Mouse (Mus musculus): ENCODE measurements at regions not wholly inside any gene's neighbourhood (a gene's known extent, or its start where the extent isn't known, plus 50 kb on each side); places are given as distances from the start of the nearest gene placed in this dataset.

DNA sequence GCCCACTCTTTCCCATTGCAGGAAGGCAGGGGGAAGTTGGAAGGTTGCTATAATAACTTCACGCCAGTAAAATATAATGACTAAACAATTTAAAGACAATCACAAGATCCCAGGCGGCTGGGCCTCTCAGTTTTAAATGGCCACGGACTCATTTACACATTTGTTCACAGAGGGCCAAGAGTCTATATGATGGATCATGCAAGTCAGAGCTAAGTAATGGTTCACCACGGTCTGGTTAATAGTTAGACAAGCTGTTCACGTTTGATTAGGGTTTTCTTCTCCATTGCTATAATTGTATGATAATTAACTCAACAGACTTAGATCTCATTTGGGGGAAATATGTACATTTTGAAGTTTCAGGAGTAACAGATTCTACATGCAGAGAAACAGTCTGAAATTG is 170.0 kb downstream of the Ppargc1a start:
- Histone ChIP-seq H3K4me1 (ENCODE audit: insufficient read depth, low read length) (peaks cover 4% of the 10 kb centered on the region; the same call in 1 of the 2 replicates), H3K9me3 (ENCODE audit: low read length) (no peaks in the 10 kb centered on the region), H3K27me3 (ENCODE audit: insufficient read depth, low read length) (no peaks in the 10 kb centered on the region), H3K4me2 (replicated peaks; ENCODE audit: low read depth, low read length) (no peak overlapping the region), H3K36me3 (ENCODE audit: insufficient read depth, low read length) (no peaks in the 10 kb centered on the region), H3K27ac (ENCODE audit: low read length) (peak overlapping the region; percentile 78), H3K9ac (replicated peaks; ENCODE audit: low read length) (no peak overlapping the region), H3K4me3 (ENCODE audit: low read length) (no peak overlapping the region)
- peak; percentile 86 for ATAC-seq (ENCODE audit: low FRiP score, low TSS enrichment)
- 59% methylated on average over 5 of the region's 5 CpGs for WGBS

DNA sequence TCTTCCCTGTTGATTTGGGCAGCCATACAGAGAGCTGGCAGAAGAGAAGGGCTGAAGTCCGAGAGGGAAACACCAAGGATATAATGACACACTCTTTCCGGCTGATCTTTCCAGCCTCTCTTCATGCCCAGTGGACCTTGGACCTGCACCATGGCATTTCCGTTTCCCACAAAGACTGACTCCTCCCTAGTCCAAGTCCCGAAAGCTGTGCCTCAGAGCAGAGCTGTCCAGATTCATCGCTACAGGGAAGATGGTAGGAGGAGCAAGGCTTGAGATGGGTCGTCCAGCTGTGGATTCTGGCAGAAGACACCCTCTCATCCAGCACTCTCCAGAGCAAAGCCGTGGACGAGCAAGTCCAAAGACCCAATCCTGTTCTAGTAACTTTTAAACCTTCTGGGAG is 176.2 kb downstream of the Ppargc1a start:
- WGBS, result 79% methylated on average over 8 of the region's 8 CpGs
- Histone ChIP-seq H3K27me3 (ENCODE audit: insufficient read depth, low read length) (no peaks in the 10 kb centered on the region), H3K27ac (ENCODE audit: low read length) (no peak overlapping the region), H3K9me3 (ENCODE audit: low read length) (no peaks in the 10 kb centered on the region), H3K36me3 (ENCODE audit: insufficient read depth, low read length) (no peaks in the 10 kb centered on the region), H3K4me3 (ENCODE audit: low read length) (no peak overlapping the region), H3K9ac (replicated peaks; ENCODE audit: low read length) (no peak overlapping the region), H3K4me2 (replicated peaks; ENCODE audit: low read depth, low read length) (no peak overlapping the region), H3K4me1 (ENCODE audit: insufficient read depth, low read length) (no peaks in the 10 kb centered on the region)
- ATAC-seq (ENCODE audit: low FRiP score, low TSS enrichment), result peak; percentile 61

DNA sequence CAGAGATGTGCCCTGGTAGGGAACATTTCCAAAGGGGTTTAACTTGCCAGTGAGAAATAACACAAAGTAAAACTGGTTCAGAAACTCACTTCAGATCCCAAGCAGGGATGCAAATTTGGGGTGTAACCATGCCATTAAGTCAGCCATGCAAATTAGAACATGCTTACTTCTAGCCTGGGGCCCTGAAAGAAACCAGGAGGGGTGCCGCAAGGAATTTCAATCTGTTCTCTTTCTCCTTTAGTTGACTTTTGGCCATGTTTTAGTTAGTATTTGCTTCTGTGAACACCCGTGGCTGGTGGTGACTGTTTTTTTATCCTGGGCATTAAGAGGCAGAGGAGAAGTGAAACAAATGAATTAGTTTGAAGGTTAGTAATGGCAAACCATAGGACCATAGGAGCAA is 179.8 kb downstream of the Ppargc1a start:
- H3K36me3 ChIP-seq (ENCODE audit: insufficient read depth, low read length), result no peaks in the 10 kb centered on the region
- no peaks in the 10 kb centered on the region for H3K4me1 ChIP-seq (ENCODE audit: insufficient read depth, low read length)
- H3K4me3 ChIP-seq (ENCODE audit: low read length), result no peak overlapping the region
- WGBS, result 51% methylated on average over 2 of the region's 2 CpGs
- no peak overlapping the region for H3K4me2 ChIP-seq (replicated peaks; ENCODE audit: low read depth, low read length)
- no peaks in the 10 kb centered on the region for H3K9me3 ChIP-seq (ENCODE audit: low read length)
- no peaks in the 10 kb centered on the region for H3K27me3 ChIP-seq (ENCODE audit: insufficient read depth, low read length)
- no peak overlapping the region for H3K9ac ChIP-seq (replicated peaks; ENCODE audit: low read length)
- no peak for ATAC-seq (ENCODE audit: low FRiP score, low TSS enrichment)
- H3K27ac ChIP-seq (ENCODE audit: low read length), result no peak overlapping the region

DNA sequence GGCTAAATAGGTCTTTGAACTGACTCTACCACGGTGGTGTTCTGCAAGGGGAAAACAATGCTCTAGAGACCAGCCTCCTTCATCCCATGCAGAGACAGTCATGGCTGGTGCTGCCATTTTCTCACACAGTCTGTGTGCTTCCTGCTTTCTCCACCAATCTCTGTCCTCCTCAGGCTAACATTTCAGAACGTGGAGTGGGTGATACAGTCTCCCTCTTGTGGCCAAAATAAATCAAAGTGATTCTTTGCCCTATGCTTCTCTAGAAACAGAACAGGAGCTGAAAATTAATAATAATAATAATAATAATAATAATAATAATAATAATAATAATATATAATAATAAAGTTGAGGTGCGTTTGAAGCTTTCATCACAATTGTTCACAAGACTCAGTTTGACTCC is 181.1 kb downstream of the Ppargc1a start:
- ATAC-seq (ENCODE audit: low FRiP score, low TSS enrichment), result no peak
- Histone ChIP-seq H3K36me3 (ENCODE audit: insufficient read depth, low read length) (no peaks in the 10 kb centered on the region), H3K9ac (replicated peaks; ENCODE audit: low read length) (no peak overlapping the region), H3K27me3 (ENCODE audit: insufficient read depth, low read length) (no peaks in the 10 kb centered on the region), H3K4me3 (ENCODE audit: low read length) (no peak overlapping the region), H3K27ac (ENCODE audit: low read length) (no peak overlapping the region), H3K4me2 (replicated peaks; ENCODE audit: low read depth, low read length) (no peak overlapping the region), H3K4me1 (ENCODE audit: insufficient read depth, low read length) (no peaks in the 10 kb centered on the region), H3K9me3 (ENCODE audit: low read length) (no peaks in the 10 kb centered on the region)
- WGBS, result 81% methylated on average over 3 of the region's 3 CpGs

DNA sequence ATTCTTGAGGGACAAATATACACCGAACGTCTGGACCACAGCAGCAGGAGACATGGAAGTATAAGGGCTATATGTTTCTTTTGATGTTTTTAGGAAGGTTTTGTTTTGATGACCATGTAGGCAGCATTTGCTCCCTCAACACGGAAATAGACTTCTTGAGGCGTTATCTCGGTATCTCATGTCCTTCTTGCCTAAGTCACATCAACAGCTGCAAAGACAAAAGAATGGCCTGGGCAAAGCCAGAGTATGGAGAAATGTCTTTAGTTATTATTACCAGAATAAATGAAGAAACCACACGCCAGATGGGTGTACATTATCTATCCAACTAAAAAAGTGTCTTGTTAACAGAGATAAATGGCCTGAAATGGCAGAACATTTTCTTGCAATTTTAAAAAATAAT is 183.2 kb downstream of the Ppargc1a start:
- H3K4me1 ChIP-seq (ENCODE audit: insufficient read depth, low read length), result no peaks in the 10 kb centered on the region
- no peaks in the 10 kb centered on the region for H3K9me3 ChIP-seq (ENCODE audit: low read length)
- no peak overlapping the region for H3K27ac ChIP-seq (ENCODE audit: low read length)
- no peak overlapping the region for H3K4me3 ChIP-seq (ENCODE audit: low read length)
- H3K4me2 ChIP-seq (replicated peaks; ENCODE audit: low read depth, low read length), result no peak overlapping the region
- H3K9ac ChIP-seq (replicated peaks; ENCODE audit: low read length), result no peak overlapping the region
- no peaks in the 10 kb centered on the region for H3K27me3 ChIP-seq (ENCODE audit: insufficient read depth, low read length)
- ATAC-seq (ENCODE audit: low FRiP score, low TSS enrichment), result no peak
- no peaks in the 10 kb centered on the region for H3K36me3 ChIP-seq (ENCODE audit: insufficient read depth, low read length)
- WGBS, result 86% methylated on average over 6 of the region's 6 CpGs

DNA sequence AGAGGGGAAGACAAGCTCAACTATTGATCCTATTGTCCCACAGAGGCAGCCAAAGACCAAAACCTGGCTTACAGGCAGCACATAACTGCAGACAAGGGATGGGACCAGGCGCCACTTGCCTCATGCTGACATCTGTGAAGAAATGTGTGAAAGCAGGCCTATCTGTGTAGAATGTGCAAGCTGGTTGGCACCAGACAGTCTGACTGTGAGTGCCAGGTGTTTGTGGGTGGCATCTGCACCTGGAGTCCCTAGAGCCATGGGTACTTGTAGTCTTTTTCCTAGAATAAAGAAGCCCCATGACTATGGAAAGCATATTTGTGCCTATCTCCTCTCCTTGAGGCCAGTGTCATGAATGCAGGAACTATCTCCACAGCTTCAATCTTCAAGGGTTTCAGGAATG is 208.4 kb downstream of the Ppargc1a start:
- H3K9me3 ChIP-seq (ENCODE audit: low read length), result no peaks in the 10 kb centered on the region
- no peak overlapping the region for H3K27ac ChIP-seq (ENCODE audit: low read length)
- H3K36me3 ChIP-seq (ENCODE audit: insufficient read depth, low read length), result no peaks in the 10 kb centered on the region
- no peak overlapping the region for H3K4me2 ChIP-seq (replicated peaks; ENCODE audit: low read depth, low read length)
- H3K27me3 ChIP-seq (ENCODE audit: insufficient read depth, low read length), result no peaks in the 10 kb centered on the region
- no peak overlapping the region for H3K9ac ChIP-seq (replicated peaks; ENCODE audit: low read length)
- 87% methylated on average over 1 of the region's 1 CpGs for WGBS
- no peak overlapping the region for H3K4me3 ChIP-seq (ENCODE audit: low read length)
- no peaks in the 10 kb centered on the region for H3K4me1 ChIP-seq (ENCODE audit: insufficient read depth, low read length)
- ATAC-seq (ENCODE audit: low FRiP score, low TSS enrichment), result no peak

DNA sequence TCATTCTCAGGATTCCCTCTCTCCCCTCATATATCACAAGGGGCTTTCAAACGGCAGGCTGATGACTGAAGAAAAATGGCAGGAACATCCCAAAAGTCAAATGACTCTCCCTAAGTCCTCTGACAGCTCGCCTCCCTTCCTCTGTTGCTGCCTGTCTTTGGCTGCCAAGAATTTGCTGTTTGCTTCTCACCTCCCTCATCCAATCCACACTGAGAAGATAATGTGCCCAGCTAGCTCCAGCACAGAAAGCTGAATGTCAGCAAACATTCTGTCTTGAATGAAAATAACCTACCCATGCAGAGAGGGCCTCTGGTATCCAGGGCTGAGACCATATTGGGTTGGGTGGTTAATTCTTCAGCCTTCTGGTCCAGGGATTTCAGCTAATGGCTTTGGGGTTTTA is 219.3 kb downstream of the Ppargc1a start:
- no peak overlapping the region for H3K9ac ChIP-seq (replicated peaks; ENCODE audit: low read length)
- H3K4me2 ChIP-seq (replicated peaks; ENCODE audit: low read depth, low read length), result no peak overlapping the region
- H3K27me3 ChIP-seq (ENCODE audit: insufficient read depth, low read length), result no peaks in the 10 kb centered on the region
- no peak for ATAC-seq (ENCODE audit: low FRiP score, low TSS enrichment)
- H3K36me3 ChIP-seq (ENCODE audit: insufficient read depth, low read length), result no peaks in the 10 kb centered on the region
- H3K4me1 ChIP-seq (ENCODE audit: insufficient read depth, low read length), result no peaks in the 10 kb centered on the region
- no peak overlapping the region for H3K4me3 ChIP-seq (ENCODE audit: low read length)
- WGBS, result 40% methylated on average over 2 of the region's 2 CpGs
- H3K9me3 ChIP-seq (ENCODE audit: low read length), result no peaks in the 10 kb centered on the region
- H3K27ac ChIP-seq (ENCODE audit: low read length), result no peak overlapping the region

DNA sequence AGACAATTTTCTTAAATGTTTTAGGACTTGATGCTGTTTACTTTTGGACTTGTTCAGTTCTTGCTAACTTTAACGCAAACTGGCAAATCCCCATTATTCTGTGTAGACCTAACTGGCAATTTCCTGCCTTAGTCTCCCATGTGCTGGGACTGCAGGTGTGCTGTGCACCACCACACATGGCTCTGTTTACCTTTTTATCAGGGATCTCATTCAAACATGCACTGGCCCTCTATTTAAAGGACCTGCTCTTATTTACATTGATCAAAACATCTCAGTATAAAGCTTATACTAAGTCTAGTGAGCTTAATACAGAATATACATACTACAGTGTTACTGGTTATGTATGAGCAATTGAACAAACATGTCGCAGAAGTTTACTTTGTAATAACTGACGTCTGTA is 238.4 kb downstream of the Ppargc1a start:
- Histone ChIP-seq H3K27ac (ENCODE audit: low read length) (no peak overlapping the region), H3K4me1 (ENCODE audit: insufficient read depth, low read length) (no peaks in the 10 kb centered on the region), H3K27me3 (ENCODE audit: insufficient read depth, low read length) (no peaks in the 10 kb centered on the region), H3K36me3 (ENCODE audit: insufficient read depth, low read length) (no peaks in the 10 kb centered on the region), H3K9me3 (ENCODE audit: low read length) (no peaks in the 10 kb centered on the region), H3K4me2 (replicated peaks; ENCODE audit: low read depth, low read length) (no peak overlapping the region), H3K4me3 (ENCODE audit: low read length) (no peak overlapping the region), H3K9ac (replicated peaks; ENCODE audit: low read length) (no peak overlapping the region)
- 73% methylated on average over 3 of the region's 3 CpGs for WGBS
- no peak for ATAC-seq (ENCODE audit: low FRiP score, low TSS enrichment)

DNA sequence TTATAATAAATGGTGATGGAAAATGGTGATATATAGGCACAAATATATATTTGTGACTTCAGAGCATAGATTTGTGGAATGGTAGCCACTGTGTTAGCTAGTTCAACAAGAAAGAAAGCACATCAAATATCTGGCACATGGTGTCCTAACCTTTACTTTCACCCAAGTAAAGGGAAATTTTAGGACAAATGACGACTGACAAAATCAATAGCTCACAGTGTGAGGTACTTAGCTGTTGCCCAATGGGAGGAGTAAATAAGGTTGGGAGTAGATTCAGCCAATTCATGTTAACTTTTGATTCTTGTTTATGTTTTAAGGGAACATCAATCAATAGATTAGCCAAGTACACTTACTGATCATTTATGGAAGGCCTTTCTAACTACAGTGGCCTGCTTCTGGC is 278.3 kb downstream of the Ppargc1a start:
- Histone ChIP-seq H3K27me3 (ENCODE audit: insufficient read depth, low read length) (no peaks in the 10 kb centered on the region), H3K4me1 (ENCODE audit: insufficient read depth, low read length) (no peaks in the 10 kb centered on the region), H3K4me2 (replicated peaks; ENCODE audit: low read depth, low read length) (no peak overlapping the region), H3K27ac (ENCODE audit: low read length) (no peak overlapping the region), H3K4me3 (ENCODE audit: low read length) (no peak overlapping the region), H3K36me3 (ENCODE audit: insufficient read depth, low read length) (no peaks in the 10 kb centered on the region), H3K9me3 (ENCODE audit: low read length) (no peaks in the 10 kb centered on the region), H3K9ac (replicated peaks; ENCODE audit: low read length) (no peak overlapping the region)
- ATAC-seq (ENCODE audit: low FRiP score, low TSS enrichment), result no peak
- WGBS, result 85% methylated on average over 1 of the region's 1 CpGs

DNA sequence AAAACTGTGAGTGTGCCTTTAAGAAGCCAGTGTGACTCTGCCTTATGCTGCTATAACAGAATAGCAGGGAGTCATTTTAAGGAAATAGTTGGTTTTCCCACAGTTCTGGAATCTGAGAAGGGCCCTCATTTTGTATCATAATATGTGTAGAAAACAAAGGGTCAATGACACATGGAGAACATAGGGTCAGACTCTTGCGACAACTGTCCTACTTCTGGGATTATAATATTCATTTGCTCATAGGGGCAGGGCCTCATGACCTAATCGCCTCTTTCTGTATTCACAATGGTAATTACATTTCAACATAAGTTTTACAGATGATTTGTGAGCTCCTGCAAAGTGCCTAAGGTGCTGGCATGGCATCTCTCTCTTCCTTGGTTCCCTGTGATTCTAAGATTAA is 279.3 kb downstream of the Ppargc1a start:
- no peak for ATAC-seq (ENCODE audit: low FRiP score, low TSS enrichment)
- no peaks in the 10 kb centered on the region for H3K27me3 ChIP-seq (ENCODE audit: insufficient read depth, low read length)
- no peak overlapping the region for H3K27ac ChIP-seq (ENCODE audit: low read length)
- no peak overlapping the region for H3K4me2 ChIP-seq (replicated peaks; ENCODE audit: low read depth, low read length)
- no peak overlapping the region for H3K9ac ChIP-seq (replicated peaks; ENCODE audit: low read length)
- no peaks in the 10 kb centered on the region for H3K36me3 ChIP-seq (ENCODE audit: insufficient read depth, low read length)
- no peaks in the 10 kb centered on the region for H3K4me1 ChIP-seq (ENCODE audit: insufficient read depth, low read length)
- H3K9me3 ChIP-seq (ENCODE audit: low read length), result no peaks in the 10 kb centered on the region
- 84% methylated on average over 2 of the region's 2 CpGs for WGBS
- no peak overlapping the region for H3K4me3 ChIP-seq (ENCODE audit: low read length)

DNA sequence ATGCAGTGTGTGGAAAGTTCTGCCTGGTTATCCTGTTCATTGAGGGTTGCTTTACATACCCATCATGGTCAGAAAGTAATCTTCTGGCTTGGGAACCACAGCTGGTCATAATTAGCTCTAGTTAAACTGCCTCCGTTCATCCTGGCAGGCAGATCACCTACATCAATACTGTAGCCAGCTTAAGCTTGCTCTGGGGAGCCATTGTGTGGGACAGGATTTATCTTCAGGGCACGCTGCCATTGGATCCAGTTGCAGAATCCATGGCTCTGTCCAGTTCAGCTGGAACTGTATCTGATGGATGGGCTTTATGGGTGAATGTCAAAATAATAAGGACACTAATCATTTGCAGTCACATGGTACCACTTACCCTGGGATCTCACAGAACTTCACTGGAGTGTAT is 326.4 kb downstream of the Ppargc1a start:
- 73% methylated on average over 2 of the region's 2 CpGs for WGBS
- Histone ChIP-seq H3K9ac (replicated peaks; ENCODE audit: low read length) (no peak overlapping the region), H3K4me3 (ENCODE audit: low read length) (no peak overlapping the region), H3K27me3 (ENCODE audit: insufficient read depth, low read length) (no peaks in the 10 kb centered on the region), H3K4me2 (replicated peaks; ENCODE audit: low read depth, low read length) (no peak overlapping the region), H3K4me1 (ENCODE audit: insufficient read depth, low read length) (no peaks in the 10 kb centered on the region), H3K9me3 (ENCODE audit: low read length) (no peaks in the 10 kb centered on the region), H3K27ac (ENCODE audit: low read length) (no peak overlapping the region), H3K36me3 (ENCODE audit: insufficient read depth, low read length) (no peaks in the 10 kb centered on the region)
- no peak for ATAC-seq (ENCODE audit: low FRiP score, low TSS enrichment)

Measured in kidney, embryonic 16.5 days (tissue).